Mouse (Mus musculus): Measurements from ENCODE around the gene Ddx17. TPM values are rescaled to one million over a fixed set of nuclear protein-coding genes. Genes with fewer than 3 reads are reported as not detected.

Gene Ddx17
- total and polyA plus RNA-seq, 2 experiments: 88.5 to 105 TPM

- Histone ChIP-seq H3K27me3 (ENCODE audit: control insufficient read depth, insufficient read depth, low read length) (no peaks in the 10 kb centered on the region), H3K79me2 (ENCODE audit: control insufficient read depth, insufficient read depth, low read length) (no peaks in the 10 kb centered on the region), H3K9ac (ENCODE audit: low read depth, low read length) (no peak overlapping the region), H3K36me3 (ENCODE audit: control insufficient read depth, insufficient read depth, low read length) (peaks cover 32% of the 10 kb centered on the region), H3K27ac (replicated peaks; ENCODE audit: insufficient read depth, low read depth, low read length) (no peak overlapping the region), H3K4me1 (ENCODE audit: control insufficient read depth, insufficient read depth, low read length) (no peaks in the 10 kb centered on the region; the same call in 1 of the 2 replicates), H3K4me3 (ENCODE audit: insufficient read depth, low read depth, low read length) (no peak overlapping the region)
- TF ChIP-seq POLR2A (IDR thresholded peaks at IDR 0.05; ENCODE audit: extremely low read depth, insufficient read depth, low read length) (no peak), CTCF (IDR thresholded peaks at IDR 0.05; ENCODE audit: low read depth, low read length) (no peak)
- DNase-seq (ENCODE audit: extremely low read depth, low read depth, low spot score): peak; percentile 28
- WGBS: 57% methylated on average over 9 of the region's 9 CpGs
Measured at GRCm38 (mm10) chr15:79525979-79526768, 20.4 kb downstream of the Ddx17 start.

GRCm38 (mm10) chr15:79525564-79525963, 21.0 kb downstream of the Ddx17 start:
- Histone ChIP-seq H3K36me3 (ENCODE audit: control insufficient read depth, insufficient read depth, low read length) (peaks cover 26% of the 10 kb centered on the region), H3K27ac (replicated peaks; ENCODE audit: insufficient read depth, low read depth, low read length) (no peak overlapping the region), H3K9ac (ENCODE audit: low read depth, low read length) (no peak overlapping the region), H3K4me1 (ENCODE audit: control insufficient read depth, insufficient read depth, low read length) (no peaks in the 10 kb centered on the region; the same call in 1 of the 2 replicates), H3K27me3 (ENCODE audit: control insufficient read depth, insufficient read depth, low read length) (no peaks in the 10 kb centered on the region), H3K79me2 (ENCODE audit: control insufficient read depth, insufficient read depth, low read length) (no peaks in the 10 kb centered on the region), H3K4me3 (ENCODE audit: insufficient read depth, low read depth, low read length) (no peak overlapping the region)
- no peak for DNase-seq (ENCODE audit: extremely low read depth, low read depth, low spot score)
- WGBS: 81% methylated on average over 5 of the region's 5 CpGs
- TF ChIP-seq CTCF (IDR thresholded peaks at IDR 0.05; ENCODE audit: low read depth, low read length): no peak
- no peak for TF ChIP-seq POLR2A (IDR thresholded peaks at IDR 0.05; ENCODE audit: extremely low read depth, insufficient read depth, low read length)

- Histone ChIP-seq H3K27me3 (ENCODE audit: control insufficient read depth, insufficient read depth, low read length) (peaks cover 18% of the 10 kb centered on the region), H3K9ac (ENCODE audit: low read depth, low read length) (no peak overlapping the region), H3K36me3 (ENCODE audit: control insufficient read depth, insufficient read depth, low read length) (no peaks in the 10 kb centered on the region), H3K27ac (replicated peaks; ENCODE audit: insufficient read depth, low read depth, low read length) (no peak overlapping the region), H3K79me2 (ENCODE audit: control insufficient read depth, insufficient read depth, low read length) (no peaks in the 10 kb centered on the region), H3K4me1 (ENCODE audit: control insufficient read depth, insufficient read depth, low read length) (peaks cover 3% of the 10 kb centered on the region), H3K4me3 (ENCODE audit: insufficient read depth, low read depth, low read length) (no peak overlapping the region)
- TF ChIP-seq POLR2A (IDR thresholded peaks at IDR 0.05; ENCODE audit: extremely low read depth, insufficient read depth, low read length): no peak
- TF ChIP-seq CTCF (IDR thresholded peaks at IDR 0.05; ENCODE audit: low read depth, low read length): no peak
- 60% methylated on average over 16 of the region's 16 CpGs for WGBS
- DNase-seq (ENCODE audit: extremely low read depth, low read depth, low spot score): no peak
Measured at GRCm38 (mm10) chr15:79519400-79520220, 26.9 kb downstream of the Ddx17 start.

DNA sequence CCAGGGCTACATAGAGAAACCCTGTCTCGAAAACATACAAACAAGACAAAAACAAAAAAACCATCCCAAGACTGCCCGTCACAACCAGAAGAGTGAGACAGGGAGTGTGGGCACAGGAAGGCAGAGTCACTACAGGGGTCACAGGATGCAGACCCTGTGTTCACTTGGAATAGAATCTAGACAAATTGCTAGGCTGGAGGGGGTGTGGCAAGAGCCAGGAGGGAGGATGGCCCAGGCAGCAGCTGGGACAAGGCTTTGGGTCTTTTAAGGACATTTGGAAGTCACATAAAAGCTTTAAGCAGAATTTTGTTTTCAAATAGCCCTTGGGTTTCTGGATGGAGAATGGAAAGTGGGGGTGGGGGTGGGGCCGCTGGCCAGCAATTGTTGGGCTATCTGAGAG, 28.0 kb downstream of the Ddx17 start:
- 81% methylated on average over 3 of the region's 3 CpGs for WGBS
- Histone ChIP-seq H3K4me1 (ENCODE audit: control insufficient read depth, insufficient read depth, low read length) (peaks cover 3% of the 10 kb centered on the region), H3K27me3 (ENCODE audit: control insufficient read depth, insufficient read depth, low read length) (peaks cover 20% of the 10 kb centered on the region), H3K9ac (ENCODE audit: low read depth, low read length) (no peak overlapping the region), H3K4me3 (ENCODE audit: insufficient read depth, low read depth, low read length) (no peak overlapping the region), H3K36me3 (ENCODE audit: control insufficient read depth, insufficient read depth, low read length) (no peaks in the 10 kb centered on the region), H3K79me2 (ENCODE audit: control insufficient read depth, insufficient read depth, low read length) (no peaks in the 10 kb centered on the region), H3K27ac (replicated peaks; ENCODE audit: insufficient read depth, low read depth, low read length) (no peak overlapping the region)
- DNase-seq (ENCODE audit: extremely low read depth, low read depth, low spot score): no peak
- TF ChIP-seq CTCF (IDR thresholded peaks at IDR 0.05; ENCODE audit: low read depth, low read length): no peak
- TF ChIP-seq POLR2A (IDR thresholded peaks at IDR 0.05; ENCODE audit: extremely low read depth, insufficient read depth, low read length): no peak

GRCm38 (mm10) chr15:79517710-79518109, 28.8 kb downstream of the Ddx17 start:
- Histone ChIP-seq H3K36me3 (ENCODE audit: control insufficient read depth, insufficient read depth, low read length) (no peaks in the 10 kb centered on the region), H3K9ac (ENCODE audit: low read depth, low read length) (no peak overlapping the region), H3K4me3 (ENCODE audit: insufficient read depth, low read depth, low read length) (no peak overlapping the region), H3K79me2 (ENCODE audit: control insufficient read depth, insufficient read depth, low read length) (no peaks in the 10 kb centered on the region), H3K4me1 (ENCODE audit: control insufficient read depth, insufficient read depth, low read length) (peaks cover 3% of the 10 kb centered on the region), H3K27me3 (ENCODE audit: control insufficient read depth, insufficient read depth, low read length) (peaks cover 20% of the 10 kb centered on the region), H3K27ac (replicated peaks; ENCODE audit: insufficient read depth, low read depth, low read length) (no peak overlapping the region)
- TF ChIP-seq POLR2A (IDR thresholded peaks at IDR 0.05; ENCODE audit: extremely low read depth, insufficient read depth, low read length) (no peak), CTCF (IDR thresholded peaks at IDR 0.05; ENCODE audit: low read depth, low read length) (no peak)
- 87% methylated on average over 4 of the region's 4 CpGs for WGBS
- no peak for DNase-seq (ENCODE audit: extremely low read depth, low read depth, low spot score)

Measured in liver, adult 2 months (tissue).